Mouse (Mus musculus): ENCODE results near the gene Flad1.

Flad1 gene

DNA sequence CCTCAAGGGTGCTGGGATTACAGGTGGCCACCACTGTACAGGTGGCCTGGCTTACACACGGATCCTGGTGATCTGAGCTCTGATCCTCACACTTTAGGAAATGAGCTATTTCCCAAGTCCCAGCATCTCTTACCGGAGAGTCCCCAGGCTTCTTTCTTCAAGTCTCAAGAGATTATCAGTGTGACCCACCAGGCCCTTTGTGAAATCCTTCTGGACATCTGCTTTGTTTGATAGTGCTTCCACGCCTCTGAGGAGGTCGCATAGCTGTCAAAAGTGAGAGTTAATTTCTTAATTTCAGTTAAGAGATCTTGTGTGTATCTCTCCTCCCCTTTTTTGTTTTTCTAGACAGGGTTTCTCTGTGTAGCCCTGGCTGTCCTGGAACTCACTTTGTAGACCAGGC is 14.2 kb upstream of the Flad1 start:
- DNase-seq (ENCODE audit: low read depth, low spot score): no peak

DNA sequence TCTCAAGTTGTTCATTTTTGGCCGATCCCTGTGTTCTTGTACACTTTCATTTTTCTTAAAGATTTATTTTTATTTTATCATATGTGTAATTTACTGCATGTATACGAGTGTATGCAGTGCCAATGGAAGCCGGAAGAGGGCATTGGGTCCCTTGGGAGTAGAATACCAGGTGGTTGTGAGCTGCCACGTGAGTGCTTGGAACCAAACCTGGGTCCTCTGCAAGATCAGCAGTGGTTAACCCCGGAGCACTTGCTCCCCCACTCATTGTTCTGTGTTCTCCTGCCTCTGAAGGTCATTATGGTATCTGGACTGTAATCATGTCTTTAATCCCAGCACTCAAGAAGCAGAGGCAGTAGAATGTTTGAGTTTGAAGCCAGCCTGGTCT is 13.5 kb upstream of the Flad1 start:
- no peak for DNase-seq (ENCODE audit: low read depth, low spot score)

DNA sequence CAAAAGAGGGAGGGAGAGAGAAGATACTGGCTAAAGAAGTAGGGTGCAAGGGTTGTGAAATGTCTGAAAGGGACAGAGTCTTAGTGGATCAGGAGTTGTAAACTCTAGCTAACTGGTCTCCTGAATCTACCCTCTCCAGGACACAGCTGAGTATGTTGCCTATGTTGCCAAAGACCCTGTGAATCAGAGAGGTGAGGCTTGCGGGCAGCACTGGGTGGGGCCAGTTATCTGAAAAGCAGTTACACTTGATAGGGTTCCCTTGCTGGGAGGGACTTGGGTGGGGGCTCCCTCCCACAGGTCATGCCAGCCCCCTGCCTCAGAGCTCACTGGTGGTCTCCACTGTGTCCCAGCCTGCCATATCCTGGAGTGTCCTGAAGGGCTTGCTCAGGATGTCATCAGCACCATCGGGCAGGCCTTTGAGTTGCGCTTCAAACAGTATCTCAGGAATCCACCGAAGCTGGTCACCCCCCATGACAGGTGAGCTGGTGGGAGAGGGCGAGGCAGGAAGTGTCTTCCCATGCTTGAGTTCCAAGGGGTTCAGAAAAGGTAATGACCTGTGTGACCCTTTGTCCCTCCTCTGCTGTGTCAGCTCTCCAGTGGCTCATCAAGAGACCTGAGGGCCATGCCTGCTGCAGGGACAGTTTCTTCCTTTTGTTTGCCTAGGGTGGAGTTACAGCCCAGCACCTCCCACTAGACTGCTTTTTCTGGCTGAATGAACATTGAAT is 12.9 kb upstream of the Flad1 start:
- no peak for DNase-seq (ENCODE audit: low read depth, low spot score)

DNA sequence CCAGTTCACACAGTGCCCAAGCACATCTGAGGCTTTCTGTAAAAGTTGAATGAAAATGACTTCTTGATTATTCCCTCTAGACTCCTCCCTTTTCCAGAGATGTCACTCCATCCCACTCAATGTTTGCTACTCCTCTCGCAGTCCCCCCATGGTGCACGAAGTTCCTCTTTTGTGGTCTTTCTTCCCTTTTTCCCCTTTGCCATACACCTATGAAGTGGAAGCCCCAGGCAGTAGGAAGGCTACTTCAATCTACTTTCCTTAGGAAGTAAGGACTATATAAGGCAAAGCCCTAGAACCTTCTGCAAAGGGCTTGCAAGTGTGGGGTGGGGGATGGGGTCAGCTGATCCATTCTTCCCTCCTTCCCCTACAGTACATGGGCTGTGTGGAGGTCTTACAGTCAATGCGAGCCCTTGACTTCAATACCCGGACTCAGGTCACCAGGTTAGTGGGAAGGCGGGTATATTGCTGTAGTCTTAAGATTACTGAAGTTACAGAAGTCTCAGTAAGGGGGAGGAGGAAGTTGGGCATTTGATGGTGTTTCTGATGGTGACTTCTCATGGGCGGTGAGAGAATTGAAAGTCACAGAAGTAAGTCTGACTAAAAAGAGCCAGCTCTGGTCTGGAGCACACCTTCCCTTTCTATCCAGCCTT is 11.0 kb upstream of the Flad1 start:
- DNase-seq (ENCODE audit: low read depth, low spot score): no peak

DNA sequence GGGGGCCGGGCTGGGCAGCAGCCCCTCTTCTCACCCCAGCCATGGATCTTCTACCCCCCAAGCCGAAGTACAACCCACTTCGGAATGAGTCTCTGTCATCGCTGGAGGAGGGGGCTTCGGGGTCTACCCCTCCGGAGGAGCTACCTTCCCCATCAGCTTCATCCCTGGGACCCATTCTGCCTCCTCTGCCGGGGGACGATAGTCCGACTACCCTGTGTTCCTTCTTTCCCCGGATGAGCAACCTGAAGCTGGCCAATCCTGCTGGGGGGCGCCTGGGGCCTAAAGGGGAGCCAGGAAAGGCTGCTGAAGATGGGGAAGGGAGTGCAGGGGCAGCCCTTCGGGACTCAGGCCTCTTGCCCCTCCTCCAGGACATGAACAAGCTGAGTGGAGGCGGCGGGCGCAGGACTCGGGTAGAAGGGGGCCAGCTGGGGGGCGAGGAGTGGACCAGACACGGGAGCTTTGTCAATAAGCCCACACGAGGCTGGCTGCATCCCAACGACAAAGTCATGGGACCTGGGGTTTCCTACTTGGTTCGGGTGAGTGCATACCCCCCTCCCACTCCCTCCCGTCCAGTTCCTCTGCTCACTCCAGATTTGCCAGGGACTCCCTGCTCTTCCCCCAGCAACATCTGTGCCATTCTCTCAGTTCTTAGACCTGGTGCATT is 10.3 kb upstream of the Flad1 start:
- no peak for DNase-seq (ENCODE audit: low read depth, low spot score)

DNA sequence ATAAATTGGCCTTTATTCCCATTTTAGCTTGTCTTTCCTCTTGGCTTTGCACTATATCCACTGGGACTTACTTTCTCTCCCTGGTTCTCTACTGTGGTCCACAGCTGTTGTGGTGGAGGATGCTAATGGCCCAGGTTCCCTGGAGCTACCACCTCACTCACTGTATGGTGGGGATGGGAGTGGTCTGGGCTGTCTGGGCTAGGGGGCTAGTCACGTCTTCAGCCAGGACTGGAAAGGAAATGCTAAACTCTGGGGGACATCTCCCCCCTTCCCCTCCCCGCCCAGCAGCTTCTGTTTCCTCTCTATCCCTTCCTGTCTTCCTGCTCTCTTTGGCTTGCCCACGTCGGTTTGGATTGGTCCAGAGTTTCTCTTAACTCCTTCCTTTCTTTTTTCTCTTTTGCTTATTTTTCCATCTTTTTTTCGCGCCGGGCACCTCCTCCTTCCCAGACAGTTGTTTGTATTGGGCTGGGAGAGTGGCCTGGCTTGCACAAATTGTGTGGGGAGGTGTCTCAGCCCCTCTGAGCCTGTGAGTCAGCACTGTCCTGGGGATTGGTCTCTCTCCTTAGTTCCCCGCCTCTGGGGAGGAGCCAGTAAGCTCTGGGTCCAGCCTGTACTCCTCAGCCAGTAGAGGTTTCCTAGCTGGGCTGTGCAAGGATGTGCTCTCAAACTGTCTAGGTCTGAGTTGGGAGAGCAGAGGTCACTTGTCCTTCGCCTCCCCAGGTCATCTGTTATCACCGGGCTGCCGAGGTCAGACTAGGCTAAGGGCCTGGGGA is 9.5 kb upstream of the Flad1 start:
- DNase-seq (ENCODE audit: low read depth, low spot score): peak; percentile 80

DNA sequence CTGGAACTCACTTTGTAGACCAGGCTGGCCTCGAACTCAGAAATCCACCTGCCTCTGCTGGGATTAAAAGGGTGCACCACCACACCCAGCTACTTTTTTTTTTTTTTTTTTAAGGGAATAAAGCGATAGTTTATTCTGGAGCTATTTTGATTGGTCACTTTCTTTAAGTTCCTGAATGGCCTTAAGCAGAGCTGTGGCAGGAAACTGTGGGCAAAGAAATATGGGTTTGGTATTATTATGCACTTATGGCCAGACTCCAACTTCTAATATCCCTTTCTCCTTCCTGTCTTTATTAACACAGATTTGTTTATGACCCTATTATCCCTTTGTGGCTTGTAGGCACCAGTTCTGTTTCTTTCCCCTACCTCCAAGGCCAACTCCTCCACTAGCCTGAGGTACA is 8.8 kb upstream of the Flad1 start:
- DNase-seq (ENCODE audit: low read depth, low spot score): no peak

DNA sequence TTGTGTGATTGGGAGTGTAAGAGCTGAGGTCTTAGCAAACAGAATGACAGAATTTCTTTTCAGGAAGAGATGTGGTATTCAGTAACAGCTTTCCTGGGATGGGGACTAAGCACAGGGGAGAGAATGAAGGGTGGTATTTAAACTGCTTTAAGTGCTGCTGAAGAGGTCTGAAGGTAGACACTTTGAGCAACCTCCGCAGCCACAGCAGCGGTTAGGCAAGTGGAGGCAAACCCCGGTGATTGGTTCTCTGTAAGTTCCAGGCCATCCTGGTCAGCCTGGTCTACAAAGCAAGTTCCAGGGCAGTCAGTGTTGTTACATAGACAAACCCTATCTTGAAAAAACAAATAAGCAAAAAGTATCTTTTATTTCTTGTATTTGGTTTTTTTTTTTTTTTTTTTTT is 8.3 kb upstream of the Flad1 start:
- DNase-seq (ENCODE audit: low read depth, low spot score): no peak

DNA sequence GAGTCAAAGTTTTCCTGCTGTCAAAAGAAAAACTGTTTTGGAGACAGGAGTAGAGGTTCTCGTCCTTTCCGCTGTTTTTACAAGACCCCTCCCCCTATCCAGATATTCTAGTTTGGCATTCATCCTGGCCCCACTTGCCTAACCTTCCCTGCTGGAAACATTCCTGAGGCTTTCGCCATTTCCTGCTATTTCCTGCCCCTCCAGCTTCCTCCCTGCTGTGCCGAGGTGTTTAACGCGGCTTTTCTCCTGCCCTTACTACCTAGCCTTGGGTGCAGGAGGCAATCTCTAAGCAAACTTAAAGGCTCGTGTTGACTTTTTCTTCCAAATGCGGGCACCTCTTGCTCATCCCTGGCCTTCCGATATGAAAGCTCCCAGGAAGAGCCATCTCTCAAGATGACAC is 7.9 kb upstream of the Flad1 start:
- peak; percentile 54 for DNase-seq (ENCODE audit: low read depth, low spot score)

DNA sequence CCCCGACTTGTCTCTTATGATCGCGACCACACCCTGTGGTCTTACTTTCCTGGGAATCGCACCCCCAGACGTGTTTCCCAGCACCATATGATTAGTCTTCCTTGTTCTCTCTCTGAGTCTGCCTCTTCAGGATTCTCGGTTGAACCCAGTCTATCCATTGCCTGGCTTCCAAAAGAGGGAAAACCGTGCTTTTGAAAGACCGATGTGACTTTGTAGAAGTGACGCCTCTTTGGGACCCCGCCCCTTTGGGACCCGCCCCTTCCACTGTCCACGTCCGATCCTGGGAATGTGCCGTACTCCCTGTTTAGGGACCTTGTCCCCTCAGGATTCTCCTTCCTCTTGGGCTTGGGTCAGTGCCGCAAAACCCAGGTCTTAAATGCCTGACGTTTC is 7.2 kb upstream of the Flad1 start:
- peak; percentile 77 for DNase-seq (ENCODE audit: low read depth, low spot score)

DNA sequence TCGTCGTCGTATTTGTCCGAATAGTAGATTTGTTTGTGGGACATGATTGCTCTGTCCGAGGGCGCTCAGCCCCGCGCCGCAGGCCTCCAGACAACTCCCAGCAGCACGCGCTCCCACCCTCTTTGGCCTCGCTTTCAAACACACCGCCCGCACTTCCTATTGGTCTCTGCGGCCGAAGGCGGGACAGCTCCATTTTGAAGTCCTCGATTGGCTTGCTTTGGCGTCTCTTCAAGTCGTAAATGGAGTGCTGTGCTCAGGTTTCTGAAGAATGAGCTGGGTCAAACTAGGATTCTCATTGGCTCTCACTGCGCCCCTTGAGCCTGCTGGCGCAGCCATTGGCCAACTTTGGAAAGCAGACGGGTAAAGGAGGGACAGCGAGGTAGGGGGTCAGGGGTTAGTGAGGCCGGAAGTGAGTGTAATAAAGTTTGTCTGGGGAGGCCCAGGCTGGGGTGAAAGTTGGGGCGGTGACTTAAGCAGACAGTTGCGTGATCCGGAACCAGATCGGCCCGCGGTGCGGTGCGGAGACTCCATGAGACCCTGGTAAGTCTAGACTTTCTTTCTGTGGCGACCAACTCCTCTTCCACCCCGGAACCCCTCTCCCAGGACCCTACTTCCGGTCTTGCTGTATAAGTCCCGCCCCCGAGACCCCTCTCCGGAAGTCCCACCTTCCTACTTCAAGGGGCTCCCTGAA is 6.6 kb upstream of the Flad1 start, which contains the start of the genes Cks1b and Shc1:
Cks1b (minus strand) TSS at position 214 of the 691 bp plus-strand sequence.
Shc1 (plus strand) TSS at position 274 of the 691 bp plus-strand sequence.
- peak; percentile 99 for DNase-seq (ENCODE audit: low read depth, low spot score)

DNA sequence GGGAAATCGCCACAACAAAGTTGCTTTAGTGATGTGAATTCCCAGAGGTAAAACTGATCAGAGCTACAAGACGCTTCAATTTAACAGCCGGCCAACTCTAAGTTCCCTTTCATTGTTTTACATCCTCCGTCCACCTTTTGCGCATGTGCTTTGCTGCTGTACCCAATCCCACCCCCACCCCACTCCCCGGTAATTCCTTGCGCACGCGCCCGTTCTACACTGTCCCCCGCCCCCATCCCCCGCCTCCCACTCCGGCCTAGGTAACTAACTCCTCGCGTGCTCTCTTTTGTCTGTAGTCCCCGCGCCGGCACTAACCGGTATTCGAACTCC is 6.1 kb upstream of the Flad1 start:
- DNase-seq (ENCODE audit: low read depth, low spot score): peak; percentile 89

DNA sequence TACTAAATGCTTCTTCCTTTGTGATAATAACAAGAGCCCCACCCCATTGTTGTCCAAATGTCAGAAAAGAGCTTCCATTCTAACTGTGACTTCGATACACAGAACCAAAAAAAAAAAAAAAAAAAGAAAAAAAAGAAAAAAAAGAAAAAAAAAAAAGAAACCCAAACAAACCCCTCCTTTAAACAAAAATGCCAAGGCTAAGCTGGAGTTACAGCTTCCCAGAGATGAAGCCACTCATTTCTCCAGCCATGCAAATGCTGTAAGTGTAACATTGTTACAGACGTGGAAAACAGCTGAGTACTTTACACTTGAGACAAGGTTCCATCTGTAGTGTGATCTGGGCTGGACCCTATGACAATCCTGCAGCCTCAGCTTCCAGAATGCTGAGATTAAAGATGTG is 5.5 kb upstream of the Flad1 start:
- DNase-seq (ENCODE audit: low read depth, low spot score): no peak

DNA sequence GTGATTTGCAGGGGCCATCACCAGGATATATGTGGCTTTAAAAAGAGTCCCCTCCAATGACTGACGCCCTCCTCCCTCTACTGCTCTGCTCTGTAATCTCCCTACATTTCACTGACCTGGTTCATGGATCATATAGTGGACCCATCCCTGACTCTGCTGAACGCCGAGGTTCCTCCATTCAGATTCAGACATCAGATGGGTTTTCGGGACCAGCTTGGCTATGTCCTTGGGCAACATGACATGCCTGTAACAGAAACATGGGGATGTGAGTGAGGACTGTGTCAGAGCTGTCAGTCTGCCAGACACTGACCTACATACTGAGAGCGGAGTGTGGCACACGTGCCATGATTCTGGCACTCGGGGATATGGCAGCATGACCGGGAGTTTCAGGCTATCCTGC is 4.5 kb upstream of the Flad1 start:
- no peak for DNase-seq (ENCODE audit: low read depth, low spot score)

DNA sequence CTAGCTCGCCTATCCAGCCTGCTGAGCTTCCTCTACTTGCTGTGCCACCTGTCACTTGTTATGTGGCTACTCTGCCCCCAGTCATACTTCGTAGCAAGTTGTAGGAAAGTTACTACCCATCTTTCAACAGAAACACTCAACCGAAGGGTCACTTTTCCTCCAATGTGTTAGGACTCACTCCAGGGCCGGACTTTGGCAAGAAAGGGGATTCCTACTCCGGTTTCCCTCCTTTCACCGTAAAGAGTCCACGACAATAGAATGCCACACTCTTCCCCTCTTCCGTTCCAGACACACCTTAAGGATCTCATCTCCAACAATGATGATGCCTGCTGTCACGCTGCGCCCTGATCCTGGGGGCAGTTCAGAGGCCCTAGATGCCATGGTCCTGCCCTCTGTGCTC is 806 bp downstream of the Flad1 start:
- DNase-seq (ENCODE audit: low read depth, low spot score): no peak

DNA sequence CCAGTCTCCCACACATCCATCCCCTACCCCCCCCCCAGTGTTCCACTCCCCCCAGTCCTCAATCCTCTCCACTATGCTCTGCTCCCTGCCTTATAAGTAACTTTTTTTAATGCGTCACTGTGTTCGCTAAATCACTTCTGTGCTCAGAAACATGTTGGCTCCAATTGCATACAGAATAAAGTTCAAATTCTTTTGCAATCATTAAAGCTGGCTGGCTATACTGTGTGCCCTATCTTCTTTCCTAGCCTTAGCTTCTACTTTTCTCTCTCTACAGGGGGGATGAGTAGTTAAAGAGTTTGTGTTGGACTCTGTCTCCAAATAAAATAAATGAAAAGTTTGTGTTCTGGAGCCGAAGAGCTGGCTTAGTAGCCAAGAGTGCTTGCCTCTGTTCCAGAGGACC is 2.0 kb downstream of the Flad1 start:
- no peak for DNase-seq (ENCODE audit: low read depth, low spot score)

DNA sequence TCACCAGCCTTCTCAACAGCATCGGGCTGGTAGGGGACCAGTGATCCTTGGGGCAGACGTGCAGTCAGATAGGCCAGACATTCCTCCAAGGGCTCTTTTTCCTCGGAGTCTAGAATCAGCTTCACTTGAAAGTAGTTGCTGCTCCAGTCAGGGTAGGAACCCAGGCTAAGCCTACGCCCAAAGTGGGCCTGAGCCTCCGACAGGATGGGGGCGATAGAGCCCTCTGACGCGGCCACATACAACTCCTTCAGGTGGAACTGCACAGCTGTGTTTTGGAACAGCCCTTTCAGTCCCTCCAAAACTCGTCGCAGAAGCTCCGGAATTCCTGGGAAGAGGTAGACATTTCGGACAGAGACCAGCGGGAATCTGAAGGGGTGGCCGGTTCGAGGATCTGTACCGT is 3.2 kb downstream of the Flad1 start:
- DNase-seq (ENCODE audit: low read depth, low spot score): no peak

DNA sequence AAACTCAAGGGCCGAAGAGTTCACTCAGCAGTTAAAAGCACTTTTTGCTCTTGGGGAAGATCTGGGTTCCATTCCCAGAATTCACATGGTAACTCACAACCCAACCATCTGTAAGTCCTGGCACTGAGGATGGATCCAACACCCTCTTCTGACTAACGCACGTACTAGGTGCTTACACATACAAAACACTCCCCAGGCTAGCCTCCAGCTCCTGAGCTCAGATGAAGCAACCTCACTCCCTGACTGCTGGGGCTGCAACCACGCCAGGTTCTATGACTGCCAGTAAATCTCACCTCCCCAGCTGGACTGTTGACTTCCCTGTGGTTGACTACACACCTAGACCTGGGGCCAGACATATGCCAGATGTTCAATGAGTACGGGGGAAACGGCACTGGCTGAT is 4.8 kb downstream of the Flad1 start:
- DNase-seq (ENCODE audit: low read depth, low spot score): no peak

DNA sequence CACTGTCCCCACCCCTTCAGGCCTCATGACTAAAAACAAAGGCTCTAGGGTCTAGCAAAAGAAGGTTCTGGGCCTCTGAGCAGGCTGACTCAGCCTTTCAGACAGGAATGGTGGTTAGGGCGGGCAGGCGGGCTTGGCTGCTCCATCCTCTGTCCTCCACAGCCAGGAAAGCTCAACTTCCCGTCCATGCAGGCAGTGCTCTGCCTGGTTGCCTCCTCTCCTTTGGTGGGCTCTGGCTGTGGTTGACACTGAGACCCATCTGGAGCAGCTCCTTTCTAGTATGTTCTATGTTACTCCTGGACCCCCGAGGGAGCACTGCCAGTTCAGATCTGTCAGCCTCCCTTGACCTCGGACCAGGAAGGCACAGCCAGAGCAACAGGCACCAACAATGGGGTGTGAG is 9.0 kb downstream of the Flad1 start, which contains the start of gene Lenep:
Lenep (minus strand) TSS at position 101 of the 400 bp plus-strand sequence.
- DNase-seq (ENCODE audit: low read depth, low spot score): no peak

DNA sequence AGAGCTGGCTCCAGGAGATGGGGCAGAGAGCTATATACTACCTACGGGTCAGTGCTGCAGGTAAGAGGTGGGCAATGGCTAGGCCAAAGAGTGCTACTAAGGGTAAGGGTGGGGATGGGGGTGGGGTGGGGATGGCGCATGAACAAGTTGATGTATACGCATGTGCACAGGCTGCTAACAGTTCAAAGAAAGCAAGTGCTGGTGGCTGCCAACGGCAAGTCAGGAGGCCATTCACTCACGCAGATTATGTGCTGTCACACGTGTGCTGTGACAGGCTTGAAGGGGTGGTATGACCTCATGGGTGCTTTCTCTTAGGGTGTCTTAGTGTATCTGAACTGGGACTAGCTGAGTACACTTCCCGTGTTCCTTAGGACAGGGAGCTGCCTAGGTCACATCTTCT is 10.3 kb downstream of the Flad1 start:
- DNase-seq (ENCODE audit: low read depth, low spot score): no peak

DNA sequence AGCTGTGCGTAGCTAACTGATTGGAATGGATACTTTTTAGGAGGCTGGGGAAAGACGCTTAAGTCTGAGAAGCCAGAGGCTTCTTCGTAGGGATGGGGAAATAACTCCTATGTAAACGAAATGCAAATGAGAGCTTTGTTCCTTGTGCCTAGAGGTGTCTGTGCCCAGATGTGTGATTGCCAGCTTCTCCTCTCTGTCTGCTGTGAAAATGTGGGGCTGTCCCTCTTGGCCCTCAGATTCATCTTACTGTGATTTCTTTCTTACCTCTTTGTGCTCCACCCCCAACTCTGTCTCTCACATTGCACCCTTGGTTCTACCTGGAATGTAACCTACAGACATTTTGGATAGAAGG is 15.0 kb downstream of the Flad1 start:
- no peak for DNase-seq (ENCODE audit: low read depth, low spot score)
